Mouse (Mus musculus) kidney, adult 9 months (tissue): ENCODE measurements at regions not wholly inside any gene's neighbourhood (a gene's known extent, or its start where the extent isn't known, plus 50 kb on each side); places are given as distances from the start of the nearest gene placed in this dataset.
"Not testable (repeated sequence)": the region's sequence is repeated elsewhere in the genome, so short reads cannot be mapped to it uniquely, and the experiment has no call there.

Source experiments
- DNase-seq: peaks from one replicate; pipeline ENCODE4 v3.0.0; 2022

DNA sequence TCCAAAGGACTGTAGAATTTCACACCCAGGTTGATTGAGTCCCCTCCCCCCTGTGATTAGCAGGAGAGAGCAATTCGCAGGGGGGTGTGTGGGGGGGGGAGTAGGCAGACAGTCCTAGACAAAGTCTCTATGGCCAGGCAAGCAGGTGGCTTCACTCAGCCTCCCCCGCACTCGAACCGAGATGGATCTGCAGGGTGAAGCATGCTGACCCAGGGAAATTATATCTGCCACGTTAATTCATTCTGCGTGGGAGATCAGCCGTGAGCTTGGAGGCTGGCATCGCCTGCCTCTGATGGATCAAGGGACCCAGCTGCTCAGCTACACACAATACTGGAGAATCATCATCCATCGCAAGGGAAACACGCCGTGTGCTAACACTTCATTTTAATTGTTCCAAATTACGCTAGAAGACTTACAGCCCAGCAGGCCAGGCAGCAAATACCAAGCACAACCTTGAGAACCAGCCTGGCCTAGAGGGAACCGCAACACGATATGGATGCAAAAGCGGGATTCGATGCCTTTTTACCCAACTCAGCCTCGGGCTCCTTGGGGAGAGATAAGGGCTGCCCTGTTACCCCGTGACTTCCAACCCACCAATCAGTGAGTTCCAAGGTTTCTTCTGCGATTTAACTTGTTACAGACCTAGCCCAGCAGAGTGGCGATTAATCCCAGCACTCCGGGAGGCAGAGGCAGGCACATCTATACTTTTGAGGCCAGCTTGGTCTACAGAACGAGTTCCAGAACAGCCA lies 137.7 kb upstream of the Top1 start:
- no peak for DNase-seq

DNA sequence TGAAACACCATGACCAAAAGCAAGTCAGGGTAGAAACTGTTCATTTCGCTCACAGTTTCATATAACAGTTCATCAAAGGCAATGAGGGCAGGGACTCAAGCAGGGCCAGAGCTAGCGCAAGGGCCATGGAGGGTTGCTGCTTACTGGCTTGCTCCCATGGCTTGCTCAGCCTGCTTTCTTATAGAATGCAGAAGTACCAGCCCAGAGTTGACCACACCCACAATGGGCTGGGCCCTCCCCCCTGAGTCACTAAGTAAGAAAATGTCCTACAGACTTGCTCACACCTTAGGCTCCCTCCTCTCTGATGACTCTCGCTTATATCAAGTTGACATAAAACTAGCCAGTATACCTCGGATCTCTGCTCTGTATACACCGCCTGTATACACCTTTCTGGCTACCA lies 135.5 kb upstream of the Top1 start:
- no peak for DNase-seq

DNA sequence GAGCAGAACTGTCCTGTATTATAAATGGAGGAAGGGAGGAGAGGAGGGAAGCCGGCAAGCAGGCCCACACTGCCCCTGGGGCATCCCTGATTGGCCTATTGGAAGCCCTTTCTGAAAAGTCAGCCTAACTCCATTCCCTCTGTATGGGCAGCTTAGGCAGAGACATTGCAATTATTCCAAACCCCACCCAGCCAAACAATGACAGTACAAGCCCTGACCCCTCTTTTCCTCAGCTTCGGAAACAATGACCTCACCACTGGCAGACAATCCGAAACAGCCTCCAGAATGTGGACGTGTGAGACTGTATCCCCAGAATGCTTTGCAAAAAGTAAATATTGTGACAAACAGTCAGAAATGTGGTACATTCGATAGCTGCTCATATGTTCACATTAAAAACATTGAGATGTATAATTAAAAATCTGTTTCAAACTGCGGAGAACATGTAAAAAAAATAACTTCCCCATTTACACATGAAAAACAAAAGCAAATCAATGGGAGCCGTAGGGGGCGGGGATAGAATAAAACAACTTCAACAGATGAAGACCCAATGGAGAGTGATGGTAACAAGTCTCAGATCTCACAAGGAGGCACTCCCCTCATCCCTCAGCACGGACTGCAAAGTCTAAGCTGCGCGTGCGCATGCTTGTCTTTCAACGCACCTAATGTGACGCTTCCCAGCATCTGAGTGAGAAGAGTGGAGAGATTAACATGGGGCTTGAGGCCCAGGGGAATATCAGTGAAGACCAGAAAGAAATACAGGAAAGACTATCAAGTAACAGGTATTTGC lies 134.9 kb upstream of the Top1 start:
- DNase-seq = no peak

DNA sequence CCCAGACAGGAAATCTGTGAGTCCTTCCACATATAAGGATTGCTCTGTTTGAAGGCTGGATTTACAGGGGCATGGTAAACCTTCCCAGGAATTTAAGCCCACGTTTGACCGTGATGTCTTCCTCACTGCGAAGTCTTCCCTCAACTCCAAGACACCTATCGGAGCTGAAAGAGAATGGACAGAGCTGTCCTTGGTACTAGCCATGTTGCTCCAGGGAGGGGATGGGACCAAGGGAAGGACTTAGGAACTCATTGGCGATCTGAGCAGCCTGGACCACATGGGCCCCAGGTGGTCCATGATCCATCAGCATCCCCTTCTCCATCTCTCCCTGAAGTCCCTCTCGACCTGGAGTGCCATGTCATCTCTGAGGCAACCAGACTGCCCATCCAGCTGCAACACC lies 130.1 kb upstream of the Top1 start:
- no peak for DNase-seq

DNA sequence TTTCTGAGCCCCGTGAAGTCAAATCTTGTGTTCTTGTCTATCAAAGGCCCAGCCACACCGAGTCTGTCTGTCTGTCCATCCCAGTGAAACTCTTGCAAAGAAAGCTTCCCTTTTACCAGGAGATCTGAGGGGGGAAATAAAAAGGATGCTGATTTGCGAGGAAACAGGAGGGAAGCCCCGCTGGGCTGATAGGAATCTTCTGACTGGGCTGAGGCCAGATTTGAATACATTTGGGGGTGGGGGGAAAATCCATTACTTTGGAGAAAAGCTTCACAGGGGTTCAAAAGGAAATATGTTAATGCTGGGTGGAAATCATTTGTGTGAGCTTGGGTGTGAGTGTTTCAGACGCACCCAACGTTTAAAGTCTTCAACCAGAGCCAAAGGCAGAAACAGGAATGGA lies 129.2 kb upstream of the Top1 start:
- DNase-seq = no peak

DNA sequence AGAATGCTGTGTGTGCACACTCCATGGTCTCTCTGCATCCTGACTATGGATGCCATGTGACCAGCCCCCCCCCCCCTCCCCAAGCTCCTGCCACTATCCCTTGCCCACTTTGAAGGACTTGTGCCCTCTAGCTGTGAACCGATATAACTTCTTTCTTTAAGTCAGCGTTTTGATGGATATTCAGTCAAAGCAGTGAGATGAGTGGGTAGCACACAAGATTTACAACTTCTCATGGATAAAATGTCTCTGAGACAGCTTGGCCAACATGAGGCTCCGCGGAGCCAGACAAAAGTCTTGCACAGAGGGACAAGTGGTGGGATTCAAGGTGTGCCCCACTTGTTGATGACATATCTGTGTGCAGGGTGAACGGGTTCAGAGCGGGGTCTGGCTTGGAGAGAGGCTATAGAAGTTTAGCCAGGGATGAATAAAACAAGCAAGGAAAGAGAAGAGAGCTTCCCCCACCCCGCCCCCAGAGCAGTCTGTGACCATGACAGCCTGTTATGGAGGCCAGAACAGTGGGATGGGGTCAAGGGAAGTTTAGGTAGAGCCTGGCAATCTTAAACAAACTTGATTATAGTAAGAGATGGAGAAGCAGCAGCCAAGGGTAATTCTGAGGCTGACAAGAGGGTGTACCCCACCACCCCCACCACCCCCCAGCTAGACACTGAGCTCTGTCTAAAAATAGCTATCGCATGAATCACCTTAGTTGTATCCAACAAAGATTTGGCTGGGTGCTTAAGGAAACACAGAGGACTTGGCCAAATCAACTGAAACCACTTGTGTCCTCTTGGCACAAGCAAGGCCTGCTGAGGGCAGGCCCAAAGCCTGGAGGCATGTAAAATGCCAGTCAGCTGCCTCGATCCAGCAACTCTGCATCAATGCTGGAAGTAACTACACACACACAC lies 120.1 kb upstream of the Top1 start:
- DNase-seq = no peak

DNA sequence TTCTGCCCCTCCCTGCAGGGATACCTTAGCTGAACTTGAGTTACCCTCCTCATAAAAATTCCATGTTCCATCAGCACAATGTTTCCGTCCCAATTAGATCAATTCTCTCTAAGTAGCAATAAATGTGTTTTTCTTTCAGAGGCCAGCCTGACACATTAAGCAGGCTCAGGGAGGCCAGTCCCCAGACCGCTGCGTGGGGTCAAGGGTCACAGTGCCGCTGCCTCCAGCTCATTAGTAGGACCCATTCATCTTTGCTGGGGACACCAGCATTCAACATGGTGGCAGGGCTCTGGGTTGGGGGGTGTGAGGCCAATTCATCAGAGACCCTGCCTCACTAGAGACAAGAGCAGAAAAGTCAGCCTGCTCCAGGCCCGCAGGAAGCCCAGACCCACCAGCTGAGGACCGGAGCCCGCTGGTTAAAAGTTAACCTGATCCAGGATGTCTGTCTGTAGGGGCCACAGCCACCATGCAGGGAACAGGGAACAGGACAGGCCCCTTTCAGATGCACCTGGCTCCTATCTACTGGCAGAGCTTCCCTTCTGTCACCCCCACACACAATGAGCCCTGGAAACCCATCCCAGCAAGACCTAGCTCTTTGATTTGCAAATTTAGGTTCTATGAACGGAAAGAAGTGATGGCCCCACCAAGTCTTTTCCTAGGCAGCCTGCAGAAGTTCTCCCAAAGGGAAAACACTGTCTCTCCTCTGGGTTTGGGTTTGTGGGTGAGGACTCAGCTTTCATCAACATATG lies 119.1 kb upstream of the Top1 start:
- DNase-seq = no peak

DNA sequence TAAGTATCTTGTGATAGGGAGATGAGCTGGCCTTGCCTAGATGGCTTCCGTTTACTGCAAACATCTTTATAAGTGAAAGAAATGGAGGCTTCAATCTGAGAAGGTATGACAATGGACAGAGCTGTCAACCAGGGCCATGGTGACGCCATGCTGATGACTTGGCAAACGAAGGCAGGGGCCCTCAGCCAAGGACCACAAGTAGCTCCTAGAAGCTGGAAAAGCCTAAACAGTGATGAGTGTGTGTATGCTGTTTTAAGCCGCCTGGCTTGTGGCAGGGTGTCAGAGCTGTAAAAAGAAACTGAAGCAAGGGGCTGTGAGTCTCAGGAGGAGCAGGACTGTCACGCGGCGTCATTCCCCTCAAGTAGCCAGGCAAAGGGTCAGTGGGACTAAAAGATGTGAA lies 116.4 kb upstream of the Top1 start:
- no peak for DNase-seq

DNA sequence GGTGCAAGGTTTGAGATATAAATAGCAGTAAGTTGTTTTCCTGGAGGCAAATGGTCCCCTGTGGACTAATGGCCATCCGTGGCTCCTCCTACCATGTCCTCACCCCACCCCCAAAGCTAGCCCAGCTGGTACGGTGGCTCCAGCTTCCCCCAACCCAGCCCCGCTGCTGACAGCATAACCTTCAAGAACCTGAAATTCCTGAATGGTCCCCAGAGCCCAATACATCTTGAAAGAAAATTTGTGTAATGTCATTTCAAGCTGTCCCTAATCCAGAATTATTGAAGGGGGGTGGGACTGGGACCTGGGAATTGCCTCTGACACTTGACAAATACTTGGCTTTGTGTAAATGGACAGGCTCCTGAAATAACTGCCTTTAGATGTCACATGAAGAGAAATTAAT lies 115.3 kb upstream of the Top1 start:
- no peak for DNase-seq

DNA sequence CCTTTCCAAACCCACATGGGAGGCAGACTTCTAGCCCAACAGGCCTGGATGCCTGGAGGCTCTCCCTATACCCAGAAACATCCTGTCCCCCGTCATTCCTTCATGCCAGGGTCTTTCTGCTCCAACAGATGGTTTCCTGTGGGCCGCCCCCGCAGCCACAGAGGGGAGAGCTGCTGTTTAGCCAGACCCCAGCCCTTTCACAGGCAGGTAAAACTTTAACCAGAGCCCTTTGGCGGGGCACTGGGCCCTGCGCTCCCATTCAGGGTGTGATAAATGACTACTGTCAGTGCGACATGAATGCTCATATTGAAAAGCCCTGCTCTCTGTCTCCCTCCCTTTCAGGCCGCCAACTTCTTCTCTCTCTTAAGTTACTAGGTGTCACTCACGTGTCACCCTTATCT lies 108.4 kb upstream of the Top1 start:
- DNase-seq = no peak

DNA sequence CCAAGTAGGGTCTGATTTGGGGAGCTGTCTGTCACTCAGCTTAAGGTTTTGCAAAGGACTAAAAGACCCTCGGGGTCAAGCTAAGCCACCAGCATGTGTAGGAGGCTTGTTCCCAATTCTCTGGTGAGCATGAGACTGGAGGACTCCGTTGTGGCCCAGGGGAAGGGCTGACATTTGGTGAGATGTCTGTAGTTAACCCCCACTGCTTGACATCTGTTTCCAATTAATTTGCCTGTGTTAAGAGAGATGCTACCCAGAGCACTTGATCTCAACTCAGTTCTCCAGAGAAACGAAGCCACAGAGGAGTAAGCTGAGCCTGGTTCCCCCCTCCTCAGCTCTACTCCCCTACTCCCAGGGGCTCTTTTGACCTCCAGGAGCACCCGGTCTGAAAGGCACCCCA lies 100.2 kb upstream of the Top1 start:
- DNase-seq = no peak

DNA sequence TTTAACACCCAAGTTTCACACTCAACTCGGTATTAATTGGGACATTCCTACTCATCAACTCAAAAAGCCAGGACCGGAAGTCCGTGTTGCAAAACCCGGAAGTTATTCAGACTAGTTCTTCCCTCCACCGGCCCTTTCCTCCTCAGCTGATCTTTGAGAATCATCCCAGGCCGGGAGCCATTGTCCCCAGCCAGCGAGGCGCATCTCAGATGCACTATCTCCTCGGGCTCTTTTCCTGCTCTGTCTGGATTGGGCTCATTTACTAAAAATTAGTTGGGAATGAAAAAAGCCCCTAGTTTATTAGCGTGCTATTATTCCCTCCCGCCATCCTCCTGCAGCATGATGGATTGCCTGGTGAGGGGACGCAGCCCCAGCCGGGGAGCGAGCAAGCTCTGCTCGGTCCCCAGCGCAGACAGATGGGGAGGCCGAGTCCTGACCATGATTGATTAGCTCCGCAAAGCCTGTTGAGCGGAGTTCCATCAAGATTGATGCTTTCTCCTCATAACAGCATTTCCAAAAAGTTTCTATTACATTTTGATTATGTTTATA lies 93.5 kb upstream of the Top1 start:
- DNase-seq = no peak

DNA sequence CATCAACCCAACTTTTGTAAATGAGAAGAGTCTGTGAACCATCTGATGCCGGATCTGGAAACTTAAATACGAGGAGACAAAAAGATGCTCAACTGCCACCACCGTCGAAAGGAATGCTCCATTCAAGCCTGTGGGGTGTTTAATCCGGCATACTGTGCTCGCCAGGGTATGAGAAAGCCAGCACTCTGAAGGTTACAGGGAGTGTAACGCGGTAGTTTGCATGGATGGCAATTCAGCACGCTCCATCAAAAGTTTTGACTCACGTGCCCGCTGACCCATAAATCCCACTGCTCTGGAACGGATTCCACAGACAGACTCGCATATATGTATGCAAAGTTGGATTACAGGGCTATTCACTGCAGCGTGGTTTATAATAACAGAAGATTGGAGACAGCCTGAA lies 84.0 kb upstream of the Top1 start:
- no peak for DNase-seq

DNA sequence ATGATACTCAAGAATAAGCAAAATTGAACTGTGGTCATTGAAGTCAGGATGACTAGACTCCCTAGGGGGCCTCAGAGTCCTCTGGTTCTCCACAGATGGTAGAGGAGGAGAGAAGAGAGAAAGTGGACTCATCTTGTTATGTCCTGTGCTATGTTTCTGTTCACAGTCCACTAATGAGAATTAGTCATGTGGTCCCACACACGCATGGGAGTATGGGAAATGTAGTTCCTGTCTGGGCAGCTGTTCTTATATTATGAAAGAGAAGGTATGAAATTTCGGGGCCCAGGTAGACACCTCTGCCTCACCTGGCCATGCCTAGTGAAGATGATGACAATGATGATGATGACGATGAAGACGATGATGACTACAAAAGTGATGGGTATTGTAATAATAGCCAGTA lies 77.9 kb upstream of the Top1 start:
- no peak for DNase-seq

DNA sequence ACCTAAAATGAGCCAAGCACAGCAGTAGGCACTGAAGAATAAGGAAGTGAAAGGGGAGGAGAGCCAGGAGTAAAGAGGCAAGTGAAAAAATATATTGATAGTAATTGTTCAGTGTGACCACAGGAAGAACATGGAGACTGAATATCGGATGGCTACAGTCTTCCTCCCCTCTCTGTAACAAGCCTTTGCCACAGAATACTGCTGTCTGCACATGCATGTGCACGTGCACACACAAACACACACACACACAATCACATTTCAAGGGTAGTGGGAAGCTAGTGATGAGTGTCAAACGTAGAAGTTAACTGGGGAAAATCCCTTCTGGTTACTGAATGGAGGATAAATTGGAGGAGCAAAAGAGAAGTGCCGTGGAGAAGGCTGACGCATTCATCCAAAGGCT lies 76.2 kb upstream of the Top1 start:
- DNase-seq = no peak

DNA sequence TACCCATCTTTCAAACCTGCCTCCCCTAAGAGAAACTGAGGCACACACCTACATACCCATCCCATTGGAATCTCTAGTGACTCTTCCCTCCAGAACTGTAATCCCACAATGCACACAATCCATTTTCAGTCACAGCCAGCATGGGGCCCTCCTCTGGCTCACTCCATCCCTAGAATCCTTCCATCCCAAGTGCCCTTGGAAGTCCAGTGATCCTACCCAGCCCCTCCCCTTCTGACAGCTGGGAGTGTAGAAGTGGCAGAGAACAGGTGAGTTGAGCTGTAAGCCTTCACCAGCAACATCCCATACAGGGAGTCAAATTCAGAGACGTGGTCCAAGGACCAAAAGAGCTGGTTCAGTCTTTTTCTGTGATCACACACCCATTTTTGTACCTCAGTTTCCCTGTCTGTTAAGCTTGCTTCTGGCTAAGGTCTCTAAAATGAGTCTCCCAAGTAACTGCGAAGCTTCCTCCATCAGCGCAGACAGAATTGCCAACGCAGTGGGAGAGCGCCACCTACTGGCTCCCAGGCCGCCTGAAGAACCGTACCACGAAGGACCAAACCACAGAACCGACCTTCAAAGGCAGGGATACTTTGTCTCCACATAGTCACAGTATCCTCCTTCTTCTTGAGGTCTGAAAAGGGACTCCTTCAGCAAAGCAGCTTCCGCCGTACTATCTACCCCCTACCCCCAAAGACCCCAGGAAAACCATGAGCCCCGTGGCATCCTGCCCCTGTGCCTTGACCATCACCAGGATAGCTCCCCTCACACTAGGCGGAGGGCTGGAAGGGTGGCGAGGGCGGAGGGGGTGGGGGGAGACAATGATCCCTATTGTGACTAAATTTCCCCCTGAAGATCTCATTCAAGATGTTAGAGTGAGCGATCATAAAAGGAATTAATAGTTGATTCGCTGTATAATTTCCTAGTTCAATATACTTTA lies 67.0 kb upstream of the Top1 start:
- peak; percentile 79 for DNase-seq

DNA sequence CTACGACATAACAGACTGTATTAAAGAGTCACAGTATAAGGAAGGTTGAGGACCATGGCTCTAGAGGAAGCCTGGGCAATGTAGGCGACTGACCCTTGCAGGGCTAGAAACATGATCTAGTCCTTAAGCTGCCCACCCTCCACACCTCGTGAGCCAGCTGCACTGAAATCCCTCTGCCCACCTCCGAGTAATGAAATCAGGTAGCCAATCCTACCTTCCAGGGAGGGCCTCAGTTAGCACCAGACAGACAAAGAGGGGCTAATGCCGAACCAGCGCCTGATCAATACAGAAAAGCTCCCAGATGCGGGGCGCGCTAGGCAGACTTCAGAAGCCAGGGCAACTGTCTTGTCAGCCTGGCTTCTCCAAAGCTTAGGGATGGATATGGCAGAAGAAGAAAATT lies 65.4 kb upstream of the Top1 start:
- no peak for DNase-seq

DNA sequence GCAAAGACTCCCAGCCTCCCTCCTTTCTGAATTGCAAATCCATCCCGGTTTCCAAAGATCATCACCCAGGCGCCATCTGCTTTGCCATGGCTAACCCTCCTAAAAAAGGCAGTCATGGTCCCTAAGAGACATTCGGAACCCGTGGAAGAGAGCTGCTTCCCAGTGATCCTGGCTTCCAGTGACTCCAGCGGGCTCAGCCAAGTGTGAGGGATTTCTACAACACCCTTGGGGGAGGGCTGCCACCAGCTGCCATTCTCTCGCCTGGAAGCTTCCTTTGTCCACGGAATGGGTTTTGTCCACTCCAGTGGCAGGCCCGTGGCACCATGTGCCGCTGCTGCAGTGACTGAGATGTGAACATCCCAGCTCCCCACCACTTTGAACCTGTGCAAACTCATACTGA lies 64.7 kb upstream of the Top1 start:
- no peak for DNase-seq

DNA sequence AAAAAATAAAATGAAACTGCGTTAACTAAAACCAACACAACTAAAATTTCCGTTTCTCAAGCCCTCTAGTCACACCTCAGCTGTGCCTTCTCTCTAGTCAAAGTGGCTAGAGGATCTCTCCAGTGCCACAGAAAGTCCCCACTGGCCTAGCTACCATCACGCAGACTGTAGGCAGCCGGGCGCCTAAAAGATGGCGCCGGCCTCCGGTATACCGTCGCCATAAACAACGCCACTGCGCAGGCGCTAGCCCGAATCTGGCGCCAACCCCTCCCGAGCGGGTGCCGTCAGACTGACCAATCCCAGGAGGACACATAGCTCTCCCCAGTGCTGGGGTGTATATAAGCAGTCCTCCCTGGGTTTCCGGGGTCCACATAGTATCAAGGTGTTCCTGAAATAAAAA lies 62.7 kb upstream of the Top1 start:
- not testable (repeated sequence) for DNase-seq

DNA sequence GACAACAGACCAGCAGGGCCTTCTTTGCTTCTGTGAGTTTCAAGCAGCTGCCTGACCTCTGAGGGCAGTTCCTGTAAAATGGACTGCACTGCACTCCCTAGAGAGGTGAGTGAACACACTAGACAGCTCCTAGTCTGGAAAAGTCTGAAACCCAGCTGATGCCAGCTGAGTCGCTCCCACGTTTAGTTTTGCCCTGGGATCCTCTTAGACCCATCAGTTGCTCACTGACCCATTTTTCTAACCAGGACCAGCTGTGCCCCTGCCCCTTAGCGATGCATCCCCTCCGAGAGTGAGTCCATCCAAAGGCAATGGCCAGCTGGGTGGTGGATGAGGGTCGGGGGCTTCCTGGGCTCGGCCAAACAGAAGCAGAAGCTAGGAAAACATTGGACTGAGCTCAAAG lies 62.2 kb upstream of the Top1 start:
- DNase-seq = no peak

DNA sequence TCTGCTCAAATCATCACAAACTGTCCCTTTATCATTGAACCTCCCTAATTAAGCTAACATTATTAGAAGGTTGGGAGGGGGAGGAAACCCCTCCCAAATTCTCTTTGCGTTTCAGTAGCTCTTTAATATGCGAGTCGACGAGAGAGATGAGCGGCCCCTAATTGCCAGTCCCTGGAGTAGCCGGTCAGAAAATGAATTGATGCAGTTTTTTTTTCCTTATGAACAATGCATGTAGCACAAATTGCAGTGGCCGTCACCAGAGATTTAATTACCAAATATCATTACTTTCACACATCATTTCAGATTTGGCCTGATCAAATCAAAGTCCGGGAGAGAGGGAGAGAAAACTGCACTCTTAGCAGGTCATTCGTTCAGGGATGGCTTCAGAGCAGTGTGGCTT lies 61.1 kb upstream of the Top1 start:
- no peak for DNase-seq
